Mouse (Mus musculus): Measurements from ENCODE around the gene Ankrd52.

The Ankrd52 gene

GRCm38 (mm10) chr10:128403931-128404330, 27.0 kb downstream of the Ankrd52 start:
- DNase-seq, result no peak

GRCm38 (mm10) chr10:128408591-128409535, 31.9 kb downstream of the Ankrd52 start:
- DNase-seq, result peak; percentile 59

GRCm38 (mm10) chr10:128409692-128410559, 33.0 kb downstream of the Ankrd52 start:
- DNase-seq, result peak; percentile 97

- DNase-seq, result peak; percentile 22
These were observed 33.6 kb downstream of the Ankrd52 start for GRCm38 (mm10) chr10:128410560-128410845.

- DNase-seq, result peak; percentile 98
These were observed 34.5 kb downstream of the Ankrd52 start, which contains the start of the genes Nabp2 and Rnf41 for GRCm38 (mm10) chr10:128411211-128412054. Gene Nabp2, minus strand, starts transcription at chr10:128411492. Gene Rnf41, plus strand, starts transcription at chr10:128411657.

GRCm38 (mm10) chr10:128412055-128412381, 35.1 kb downstream of the Ankrd52 start:
- DNase-seq, result peak; percentile 30

- DNase-seq, result no peak
These were observed 35.6 kb downstream of the Ankrd52 start for GRCm38 (mm10) chr10:128412558-128412957.

GRCm38 (mm10) chr10:128413076-128413475, 36.2 kb downstream of the Ankrd52 start:
- DNase-seq, result no peak

GRCm38 (mm10) chr10:128414848-128415247, 37.9 kb downstream of the Ankrd52 start:
- DNase-seq, result no peak

- no peak for DNase-seq
These were observed 45.5 kb downstream of the Ankrd52 start for GRCm38 (mm10) chr10:128422426-128422825.

- DNase-seq, result peak; percentile 69
These were observed 47.7 kb downstream of the Ankrd52 start for GRCm38 (mm10) chr10:128424604-128425003.

- no peak for DNase-seq
These were observed 48.3 kb downstream of the Ankrd52 start for GRCm38 (mm10) chr10:128425260-128425659.

- DNase-seq, result no peak
These were observed 52.1 kb downstream of the Ankrd52 start for GRCm38 (mm10) chr10:128429052-128429451.

GRCm38 (mm10) chr10:128429454-128429853, 52.5 kb downstream of the Ankrd52 start:
- no peak for DNase-seq

- no peak for DNase-seq
These were observed 56.5 kb downstream of the Ankrd52 start for GRCm38 (mm10) chr10:128433417-128433816.

GRCm38 (mm10) chr10:128434681-128435080, 57.8 kb downstream of the Ankrd52 start:
- DNase-seq, result peak; percentile 65

- peak; percentile 28 for DNase-seq
These were observed 58.4 kb downstream of the Ankrd52 start for GRCm38 (mm10) chr10:128435186-128435823.

GRCm38 (mm10) chr10:128435873-128436272, 59.0 kb downstream of the Ankrd52 start:
- DNase-seq, result no peak

- DNase-seq, result peak; percentile 49
These were observed 59.5 kb downstream of the Ankrd52 start for GRCm38 (mm10) chr10:128436376-128436775.

- peak; percentile 33 for DNase-seq
These were observed 61.9 kb downstream of the Ankrd52 start for GRCm38 (mm10) chr10:128438675-128439279.

- DNase-seq, result peak; percentile 49
These were observed 63.5 kb downstream of the Ankrd52 start for GRCm38 (mm10) chr10:128440407-128440806.
